Mouse (Mus musculus) cerebellum, adult 9-11 months (tissue): ENCODE measurements around the gene Gsta2.
A peak's percentile ranks its signal among the peaks of the same experiment; 100 is the strongest.
"Not testable (repeated sequence)": the region's sequence is repeated elsewhere in the genome, so short reads cannot be mapped to it uniquely, and the experiment has no call there.

Source experiments
- DNase-seq: peaks from one replicate; pipeline ENCODE4 v3.0.0; 2022

The Gsta2 gene

GRCm38 (mm10) chr9:78364701-78365100 is 9.1 kb upstream of the Gsta2 start:
- no peak for DNase-seq

- no peak for DNase-seq
These were observed 7.8 kb upstream of the Gsta2 start for GRCm38 (mm10) chr9:78363374-78363773.

GRCm38 (mm10) chr9:78360484-78360872 is 4.9 kb upstream of the Gsta2 start:
- DNase-seq: no peak

- no peak for DNase-seq
These were observed 4.3 kb upstream of the Gsta2 start for GRCm38 (mm10) chr9:78359750-78360483.

GRCm38 (mm10) chr9:78358053-78358452 is 2.5 kb upstream of the Gsta2 start:
- peak; percentile 17 for DNase-seq

GRCm38 (mm10) chr9:78354665-78355578 is 666 bp downstream of the Gsta2 start:
- DNase-seq: no peak

GRCm38 (mm10) chr9:78351504-78352220 is 3.9 kb downstream of the Gsta2 start:
- no peak for DNase-seq

GRCm38 (mm10) chr9:78350007-78350406 is 5.6 kb downstream of the Gsta2 start:
- DNase-seq: not testable (repeated sequence)

- DNase-seq: not testable (repeated sequence)
These were observed 6.4 kb downstream of the Gsta2 start for GRCm38 (mm10) chr9:78349141-78349540.

- DNase-seq: not testable (repeated sequence)
These were observed 7.2 kb downstream of the Gsta2 start for GRCm38 (mm10) chr9:78348206-78349004.

- DNase-seq: no peak
These were observed 8.6 kb downstream of the Gsta2 start for GRCm38 (mm10) chr9:78347004-78347403.

- not testable (repeated sequence) for DNase-seq
These were observed 10.4 kb downstream of the Gsta2 start for GRCm38 (mm10) chr9:78345235-78345634.

- not testable (repeated sequence) for DNase-seq
These were observed 12.5 kb downstream of the Gsta2 start for GRCm38 (mm10) chr9:78343055-78343454.

- not testable (repeated sequence) for DNase-seq
These were observed 13.1 kb downstream of the Gsta2 start for GRCm38 (mm10) chr9:78342494-78342893.

GRCm38 (mm10) chr9:78340324-78340723 is 15.3 kb downstream of the Gsta2 start:
- DNase-seq: peak; percentile 8

- not testable (repeated sequence) for DNase-seq
These were observed 18.5 kb downstream of the Gsta2 start for GRCm38 (mm10) chr9:78337050-78337449.

- not testable (repeated sequence) for DNase-seq
These were observed 28.3 kb downstream of the Gsta2 start, which contains the start of gene Omt2b for GRCm38 (mm10) chr9:78327289-78327688. TSS of gene Omt2b (plus strand) at chr9:78327589.

GRCm38 (mm10) chr9:78319499-78319898 is 36.1 kb downstream of the Gsta2 start:
- DNase-seq: no peak

GRCm38 (mm10) chr9:78314696-78315095 is 40.9 kb downstream of the Gsta2 start, which contains the start of gene Omt2a:
TSS of gene Omt2a (minus strand) at chr9:78314796.
- DNase-seq: no peak

GRCm38 (mm10) chr9:78308122-78308521 is 47.5 kb downstream of the Gsta2 start:
- not testable (repeated sequence) for DNase-seq

- DNase-seq: not testable (repeated sequence)
These were observed 56.4 kb downstream of the Gsta2 start for GRCm38 (mm10) chr9:78299143-78299542.

- no peak for DNase-seq
These were observed 57.4 kb downstream of the Gsta2 start for GRCm38 (mm10) chr9:78298232-78298631.
